Mouse (Mus musculus): ENCODE measurements around the gene Cbx1.
A peak's percentile ranks its signal among the peaks of the same experiment; 100 is the strongest.

DNA sequence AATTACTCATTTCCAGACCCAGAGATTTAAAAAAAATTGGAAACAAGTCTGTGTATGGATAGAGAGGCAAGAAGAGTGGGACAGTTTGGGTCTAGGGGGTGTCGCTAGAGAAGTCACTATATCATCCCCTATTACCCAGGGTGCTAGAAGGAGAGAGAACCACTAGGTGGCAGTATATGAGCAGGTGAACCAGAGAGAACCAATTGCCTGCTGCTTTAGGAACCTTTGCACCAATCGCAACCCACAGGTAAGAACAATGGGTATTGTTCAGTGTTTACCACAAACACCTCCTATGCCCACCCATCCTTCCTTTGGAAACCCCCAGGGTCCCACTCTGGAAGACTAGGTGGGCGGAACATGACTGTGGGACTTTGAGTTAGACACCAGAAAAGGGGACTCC is 28.9 kb upstream of the Cbx1 start:
- TF ChIP-seq CTCF (IDR thresholded peaks at IDR 0.05; ENCODE audit: low read depth) (peak; percentile 87), EP300 (IDR thresholded peaks at IDR 0.05; ENCODE audit: low read depth) (no peak)

All from liver, embryonic 14.5 days (tissue).